Mouse (Mus musculus): ENCODE results near the gene Pax5.

Gene Pax5

GRCm38 (mm10) chr4:44533286-44533685 lies 177.0 kb downstream of the Pax5 start:
- DNase-seq = no peak

- no peak for DNase-seq
These were observed 177.6 kb downstream of the Pax5 start for GRCm38 (mm10) chr4:44532731-44533130.

GRCm38 (mm10) chr4:44525336-44525735 lies 185.0 kb downstream of the Pax5 start:
- DNase-seq = peak; percentile 4

- no peak for DNase-seq
These were observed 191.4 kb downstream of the Pax5 start for GRCm38 (mm10) chr4:44518923-44519322.

GRCm38 (mm10) chr4:44513981-44514380 lies 196.3 kb downstream of the Pax5 start:
- peak; percentile 59 for DNase-seq

GRCm38 (mm10) chr4:44511682-44512081 lies 198.6 kb downstream of the Pax5 start:
- DNase-seq = peak; percentile 20

DNA sequence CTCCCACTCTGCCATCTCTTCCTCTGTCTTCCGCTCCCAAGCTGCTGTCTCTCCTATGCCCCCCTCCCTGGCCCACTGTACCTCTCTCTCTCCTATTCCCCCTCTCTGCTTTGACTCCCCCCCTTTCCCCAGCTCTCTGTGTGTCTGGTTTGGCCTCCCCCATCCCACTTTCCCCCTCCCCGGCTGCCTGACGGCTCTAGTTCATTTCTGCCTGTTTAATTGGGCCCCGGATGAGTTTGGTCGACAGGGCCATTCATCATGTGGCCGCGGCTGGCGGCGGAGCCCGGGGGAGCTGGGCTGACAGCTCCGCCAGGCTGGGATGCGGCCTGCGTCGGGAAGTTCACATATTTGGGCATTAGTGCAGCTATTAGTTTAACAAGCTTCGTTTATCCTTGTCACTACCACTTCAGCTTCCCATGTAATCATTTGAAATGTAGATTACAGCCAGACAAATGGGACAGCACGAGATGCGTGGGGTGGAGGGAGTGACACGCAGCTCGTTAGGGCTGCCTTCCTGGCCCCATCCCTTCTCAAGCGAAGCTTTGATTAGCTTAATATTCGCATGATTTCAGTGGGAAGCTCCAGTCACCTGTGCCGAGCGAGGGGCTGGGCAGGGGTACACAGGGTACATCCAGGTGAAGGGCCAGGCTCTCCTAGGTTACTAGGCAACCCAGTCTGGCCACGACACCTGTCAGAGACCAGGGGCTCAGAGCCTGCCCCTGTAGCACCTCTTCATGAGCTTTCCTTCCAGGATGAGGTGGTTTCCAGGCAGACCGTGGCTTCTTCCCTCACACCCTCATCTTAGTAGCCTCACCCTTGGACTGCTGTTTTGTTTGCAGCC lies 201.7 kb downstream of the Pax5 start:
- DNase-seq = no peak

DNA sequence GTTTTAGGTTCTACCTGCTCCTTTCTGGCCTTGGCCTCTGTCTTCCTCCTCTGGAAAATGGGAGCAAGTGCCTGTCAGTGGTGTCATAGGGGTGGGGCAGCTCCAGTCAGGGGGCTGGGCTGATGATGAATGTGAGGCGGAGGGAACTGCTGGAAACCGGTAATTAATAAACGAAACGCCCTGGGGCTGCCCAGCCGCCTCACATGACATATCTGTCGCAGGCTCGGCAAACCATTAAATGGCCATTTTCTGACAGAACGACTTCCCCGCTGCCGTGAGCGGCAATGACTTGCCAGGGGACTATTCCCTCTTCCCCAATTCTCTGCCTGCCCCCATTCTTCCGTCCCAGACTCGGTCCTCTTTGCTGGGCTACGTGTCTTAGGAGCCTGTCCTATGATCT lies 202.4 kb downstream of the Pax5 start:
- no peak for DNase-seq

DNA sequence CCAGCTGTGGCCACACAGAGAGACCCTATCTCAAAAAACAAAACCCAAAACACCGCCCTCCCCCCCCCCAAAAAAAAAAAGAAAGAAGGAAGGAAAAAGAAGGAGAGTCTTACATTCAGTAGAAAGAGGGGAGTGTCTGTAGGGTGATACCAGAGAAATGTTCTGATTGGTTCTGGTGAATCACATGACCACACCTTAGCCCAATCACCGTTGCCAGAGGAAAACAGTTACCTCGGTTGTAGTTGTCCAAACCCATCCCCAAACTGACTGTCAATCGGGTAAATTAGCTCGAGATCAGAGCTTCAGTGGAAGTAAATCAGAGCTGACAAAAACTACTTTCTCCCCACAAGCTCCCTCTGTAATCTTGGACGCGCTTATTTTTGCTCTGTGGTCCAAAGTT lies 205.3 kb downstream of the Pax5 start:
- no peak for DNase-seq

DNA sequence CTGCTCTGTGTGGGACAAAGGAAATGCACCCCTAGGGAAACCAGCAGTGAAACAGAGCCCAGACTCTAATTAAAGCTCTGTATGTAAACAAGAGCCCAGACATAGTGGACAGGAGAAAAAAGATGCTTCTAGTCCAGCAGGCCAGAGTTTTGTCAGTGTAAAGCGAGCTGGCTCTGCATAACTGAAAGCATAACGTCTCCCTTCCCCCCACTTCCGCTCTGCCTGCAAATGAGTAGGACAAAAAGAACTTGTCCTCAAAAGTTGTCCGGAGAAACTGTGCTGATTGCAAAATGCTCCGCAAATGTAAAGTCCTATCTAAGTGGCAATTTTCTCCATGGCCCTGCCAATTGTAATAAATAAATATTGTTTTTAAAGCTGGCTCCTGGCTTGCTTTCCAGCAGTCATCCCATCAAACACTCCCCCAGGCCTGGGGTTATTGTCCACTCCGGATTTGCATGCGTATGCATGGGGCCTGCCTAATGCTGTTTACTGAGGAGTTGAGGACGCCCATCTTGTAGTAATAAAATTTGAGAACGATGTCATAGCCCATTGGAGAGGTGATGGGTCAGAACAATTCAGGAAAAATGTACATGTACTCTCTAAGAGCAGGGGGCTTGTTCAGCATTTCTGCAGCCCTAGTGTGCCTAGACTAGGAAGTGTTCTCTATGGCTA lies 208.0 kb downstream of the Pax5 start:
- DNase-seq = peak; percentile 11

DNA sequence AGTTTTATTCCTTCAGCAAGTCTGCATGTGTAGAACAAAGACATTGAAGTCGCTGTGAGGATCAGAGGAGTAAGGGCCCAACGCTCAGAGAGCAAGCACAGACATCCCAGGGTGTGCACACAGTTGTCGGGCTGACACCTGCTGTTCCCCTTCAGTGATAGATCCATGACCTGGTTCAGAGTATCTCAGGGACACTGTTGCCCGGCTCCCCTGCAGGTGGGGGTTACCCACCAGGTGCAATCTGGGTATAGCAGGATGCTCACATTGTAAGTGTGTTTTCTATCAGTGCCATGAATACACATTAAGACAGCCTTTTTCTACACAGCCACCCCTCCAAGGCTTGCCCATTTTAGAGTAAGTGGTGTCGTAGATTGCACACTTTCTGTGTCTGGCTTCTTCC lies 212.1 kb downstream of the Pax5 start:
- no peak for DNase-seq

- no peak for DNase-seq
These were observed 214.5 kb downstream of the Pax5 start for GRCm38 (mm10) chr4:44495836-44496235.

GRCm38 (mm10) chr4:44493756-44494155 lies 216.5 kb downstream of the Pax5 start:
- DNase-seq = no peak

DNA sequence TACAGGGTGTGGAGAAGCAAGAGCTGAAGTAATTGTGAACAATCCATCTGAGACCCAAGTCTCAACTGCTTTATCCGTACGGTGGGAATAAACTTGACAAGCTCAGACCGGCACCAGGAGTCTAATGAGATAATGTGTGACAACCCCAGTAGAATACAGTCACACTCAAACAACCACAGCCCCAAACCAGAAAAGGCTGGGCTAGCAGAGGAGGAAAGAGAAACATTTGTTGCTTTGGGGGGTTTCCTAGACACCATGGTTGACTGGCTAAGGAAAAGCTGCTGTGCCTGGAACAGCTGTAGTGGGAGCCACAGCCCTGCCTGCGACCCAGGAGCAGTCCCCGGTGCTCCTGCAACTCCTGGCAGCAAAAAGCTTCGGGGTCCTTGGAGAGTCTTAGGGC lies 219.4 kb downstream of the Pax5 start:
- no peak for DNase-seq

DNA sequence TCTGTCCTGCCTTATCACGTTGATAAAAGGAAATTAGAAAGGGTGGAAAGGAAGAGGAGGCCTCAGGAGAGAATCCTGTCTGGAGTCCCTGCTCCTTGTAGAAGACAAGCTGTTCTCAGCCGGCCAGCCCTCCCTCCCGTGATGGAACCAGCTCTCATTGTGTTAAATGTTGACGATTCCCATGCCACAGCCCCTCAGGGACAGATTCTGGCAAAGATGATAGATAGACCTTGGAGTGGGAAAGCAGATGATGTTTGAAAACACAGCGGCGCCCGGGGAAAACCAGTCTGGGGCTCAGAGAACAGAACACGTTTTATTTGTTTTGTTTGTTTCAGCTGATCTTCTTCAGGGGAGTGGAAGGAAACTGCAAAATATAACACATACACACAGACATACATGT lies 221.6 kb downstream of the Pax5 start:
- no peak for DNase-seq

DNA sequence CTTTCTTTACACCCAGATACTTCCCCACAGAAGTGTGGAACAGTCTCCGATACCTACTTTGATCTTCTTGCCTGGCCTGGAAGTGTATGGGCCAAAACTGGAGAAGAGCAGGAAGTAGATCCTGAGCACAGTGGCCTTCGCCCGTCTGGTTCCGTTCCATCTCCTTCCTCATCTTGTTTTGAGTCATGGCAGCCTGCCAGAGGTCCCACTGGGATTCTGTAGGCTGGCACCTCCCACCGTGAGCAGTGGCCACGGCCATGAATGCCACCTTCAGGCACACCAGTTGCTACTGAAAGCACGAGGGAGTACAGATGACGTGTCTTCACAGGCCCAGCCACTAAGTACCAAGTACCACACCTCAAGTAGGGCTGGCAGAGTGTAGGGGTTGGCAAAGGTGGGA lies 222.1 kb downstream of the Pax5 start:
- DNase-seq = peak; percentile 5

DNA sequence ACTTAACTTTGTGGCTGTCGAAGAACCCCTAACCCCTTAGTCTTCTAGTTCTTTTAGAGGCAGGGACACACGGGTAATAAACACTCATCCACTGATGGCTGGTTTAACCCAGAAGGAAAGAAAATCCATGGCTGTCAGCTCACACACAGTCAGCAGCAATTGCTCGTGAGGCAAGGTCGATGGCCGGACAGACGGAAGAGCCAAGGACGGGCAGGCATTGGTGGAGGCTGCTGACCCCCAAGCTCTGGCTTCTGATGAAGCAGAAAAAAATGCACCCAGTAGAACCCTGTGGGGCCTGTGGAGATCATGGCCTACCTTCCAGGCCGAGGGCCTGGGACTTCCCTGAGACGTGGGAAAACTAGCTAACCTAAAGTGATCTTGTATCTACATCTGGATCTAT lies 227.4 kb downstream of the Pax5 start:
- DNase-seq = no peak

DNA sequence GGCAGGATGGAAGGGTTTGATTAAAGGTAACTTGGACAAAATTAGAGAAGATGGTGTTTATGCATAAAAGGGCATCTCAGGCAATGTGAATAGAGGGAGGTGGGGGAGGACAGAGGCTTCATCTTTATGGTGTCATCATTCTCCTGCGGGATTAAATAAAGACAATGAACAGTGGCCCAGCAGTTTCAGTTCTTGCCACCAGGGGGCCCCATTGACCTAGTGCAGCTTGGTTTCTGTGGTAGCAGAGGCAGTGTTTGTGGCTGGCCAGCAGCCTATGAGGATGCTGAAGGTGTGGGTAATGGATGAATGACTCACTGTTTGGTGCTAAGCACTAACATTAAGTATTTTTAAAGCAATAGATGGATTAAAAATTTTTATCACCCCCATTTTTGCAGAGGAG lies 230.5 kb downstream of the Pax5 start:
- DNase-seq = no peak

All from kidney, adult 9 months (tissue).